Comparison of ENCODE assay signal across 35 mouse cellular contexts in the genomic region with DNA sequence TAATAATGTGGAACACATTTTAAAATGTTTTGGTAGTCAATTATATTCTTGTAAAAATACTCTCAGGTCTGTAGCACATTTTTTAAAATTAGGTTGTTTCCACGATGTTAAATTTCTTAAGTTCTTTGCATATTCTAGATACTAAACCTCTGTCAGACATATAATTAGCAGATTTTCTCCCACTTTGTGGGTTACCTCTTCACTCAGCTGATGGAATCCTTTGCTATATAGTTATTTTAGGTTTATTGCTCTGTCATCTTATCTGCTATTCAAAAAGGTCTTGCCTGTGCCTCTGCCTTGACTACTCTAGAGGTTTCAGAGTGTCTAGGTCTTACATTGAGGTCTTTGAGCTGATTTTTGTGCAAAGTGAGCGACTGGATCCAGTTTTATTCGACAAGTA.
"Had no signal": no experiment of that assay in that cellular context is flagged by ENCODE, and none has a peak within 500 bp of the region (broad histone marks: within the 10 kb centered on the region; RNA-seq: fewer than 3 reads in every experiment).

No protein-coding gene starts in this region.

- H3K36me3 ChIP-seq: heart, embryonic 10.5 days; heart, embryonic 12.5 days; heart, embryonic 13.5 days; heart, embryonic 15.5 days; hindbrain, embryonic 10.5 days; hindbrain, embryonic 12.5 days; hindbrain, embryonic 13.5 days; hindbrain, embryonic 15.5 days; intestine, embryonic 15.5 days; kidney, embryonic 15.5 days had no signal

- H3K9ac ChIP-seq: heart, embryonic 12.5 days; heart, embryonic 13.5 days; heart, embryonic 15.5 days; hindbrain, embryonic 12.5 days; hindbrain, embryonic 13.5 days; hindbrain, embryonic 14.5 days; hindbrain, embryonic 15.5 days; intestine, embryonic 15.5 days; kidney, embryonic 15.5 days had no signal

- H3K4me2 ChIP-seq: heart, embryonic 11.5 days; heart, embryonic 12.5 days; heart, embryonic 13.5 days; heart, embryonic 15.5 days; hindbrain, embryonic 12.5 days; hindbrain, embryonic 13.5 days; hindbrain, embryonic 14.5 days; hindbrain, embryonic 15.5 days; intestine, embryonic 15.5 days; kidney, embryonic 15.5 days had no signal

- H3K4me1 ChIP-seq: heart, embryonic 15.5 days; hindbrain, embryonic 10.5 days; hindbrain, embryonic 12.5 days; hindbrain, embryonic 13.5 days; hindbrain, embryonic 15.5 days; intestine, embryonic 15.5 days had no signal

- H3K27ac ChIP-seq: heart, embryonic 10.5 days; heart, embryonic 13.5 days; heart, embryonic 15.5 days; hindbrain, embryonic 10.5 days; hindbrain, embryonic 12.5 days; hindbrain, embryonic 13.5 days; hindbrain, embryonic 14.5 days; hindbrain, embryonic 15.5 days; hindbrain, postnatal 0 days; intestine, embryonic 15.5 days; kidney, embryonic 15.5 days; kidney, postnatal 0 days; layer of hippocampus, adult 2 months; left cerebral cortex, adult 2 months had no signal

- H3K4me3 ChIP-seq: heart, embryonic 10.5 days; heart, embryonic 12.5 days; heart, embryonic 13.5 days; heart, embryonic 15.5 days; hindbrain, embryonic 10.5 days; hindbrain, embryonic 12.5 days; hindbrain, embryonic 13.5 days; hindbrain, embryonic 15.5 days; intestine, embryonic 15.5 days; kidney, embryonic 15.5 days; layer of hippocampus, adult 2 months; left cerebral cortex, adult 2 months had no signal

- DNase-seq: heart, postnatal 10 days; heart, postnatal 14 days; heart, postnatal 36 days; heart, postnatal 4 days; kidney, adult 11 months; kidney, adult 18-20 months; kidney, adult 2 months; kidney, adult 8-10 months; kidney, adult 9 months; kidney, postnatal 10 days; kidney, postnatal 14 days; kidney, postnatal 25 days; kidney, postnatal 36 days; kidney, postnatal 4 days; layer of hippocampus, adult 9-11 months; layer of hippocampus, postnatal 36 days had no signal

- H3K27me3 ChIP-seq: heart, embryonic 12.5 days; heart, embryonic 13.5 days; heart, embryonic 15.5 days; hindbrain, embryonic 12.5 days; hindbrain, embryonic 13.5 days; hindbrain, embryonic 15.5 days; intestine, embryonic 15.5 days; kidney, embryonic 15.5 days had no signal

- H3K9me3 ChIP-seq: heart, embryonic 10.5 days; heart, embryonic 12.5 days; heart, embryonic 13.5 days; heart, embryonic 15.5 days; hindbrain, embryonic 10.5 days; hindbrain, embryonic 12.5 days; hindbrain, embryonic 13.5 days; hindbrain, embryonic 15.5 days; intestine, embryonic 15.5 days; kidney, embryonic 15.5 days had no signal

- ATAC-seq: hindbrain, embryonic 16.5 days; hindbrain, postnatal 0 days; inflammation-experienced regulatory T-cells, adult 6 months; intestine, embryonic 15.5 days; intestine, embryonic 16.5 days had no signal
